Mouse (Mus musculus) MEL (cell line): Measurements from ENCODE around the gene Rbpms2. TPM values are rescaled to one million over a fixed set of nuclear protein-coding genes. Genes with fewer than 3 reads are reported as not detected.

Experiments used
- DNase-seq: peaks from one replicate; pipeline ENCODE4 v3.0.0; 2011; ENCODE audit warnings: low read depth, low spot score
- H3K27ac ChIP-seq: 2 replicates; pipeline ENCODE4 v1.5.1; 2012; ENCODE audit warnings: low read depth, mild to moderate bottlenecking, control low read depth, low read length, moderate library complexity; ENCODE audit not compliant: control insufficient read depth
- H3K27me3 ChIP-seq, 2 experiments: fragments of 150-350 bp in 1 of 2; sonication (generic) in 1 of 2; 2 replicates each; pipeline ENCODE4 v1.6.1; 2012; ENCODE audit warnings: low read length in 2 of 2, mild to moderate bottlenecking in 2 of 2, improper control_type of control experiment in 1 of 2, moderate library complexity in 1 of 2; ENCODE audit not compliant: insufficient read depth in 2 of 2, control insufficient read depth in 1 of 2
- H3K36me3 ChIP-seq, 2 experiments: 2 replicates each; pipeline ENCODE4 v1.6.1; 2012 to 2014; ENCODE audit warnings: low read length in 2 of 2, improper control_type of control experiment in 1 of 2, inconsistent platforms in 1 of 2, mild to moderate bottlenecking in 1 of 2; ENCODE audit not compliant: insufficient read depth in 2 of 2, control insufficient read depth in 1 of 2
- H3K4me1 ChIP-seq, 2 experiments: fragments of 150-350 bp in 1 of 2; sonication (generic) in 1 of 2; 2 replicates each; pipeline ENCODE4 v1.6.1; 2012; ENCODE audit warnings: low read length in 2 of 2, improper control_type of control experiment in 1 of 2, mild to moderate bottlenecking in 1 of 2; ENCODE audit not compliant: insufficient read depth in 2 of 2, control insufficient read depth in 1 of 2
- H3K4me3 ChIP-seq, 2 experiments: fragments of 150-350 bp in 1 of 2; sonication (generic) in 1 of 2; 2 replicates each; pipeline ENCODE4 v1.5.1; 2012; ENCODE audit warnings: low read depth in 2 of 2, low read length in 2 of 2, mild to moderate bottlenecking in 2 of 2, moderate library complexity in 2 of 2, control low read depth in 1 of 2, improper control_type of control experiment in 1 of 2; ENCODE audit not compliant: control insufficient read depth in 1 of 2, insufficient read depth in 1 of 2
- H3K79me2 ChIP-seq: 2 replicates; pipeline ENCODE4 v1.6.1; 2012; ENCODE audit warnings: mild to moderate bottlenecking, low read length, moderate library complexity; ENCODE audit not compliant: control insufficient read depth, poor library complexity, insufficient read depth
- H3K9ac ChIP-seq: 2 replicates; pipeline ENCODE4 v1.6.1; 2012; ENCODE audit warnings: low read depth, mild to moderate bottlenecking, control low read depth, low read length, moderate library complexity; ENCODE audit not compliant: control insufficient read depth, poor library complexity, severe bottlenecking
- H3K9me3 ChIP-seq: fragments of 150-350 bp; sonication (generic); replicated peaks from 2 replicates; pipeline ENCODE4 v1.6.1; 2012; ENCODE audit warnings: mild to moderate bottlenecking, low read length, improper control_type of control experiment, moderate library complexity; ENCODE audit not compliant: insufficient read depth
- E2F4 ChIP-seq: IDR thresholded peaks from 2 replicates; pipeline ENCODE4 v1.6.1; 2011; ENCODE audit warnings: low read depth, low read length, improper control_type of control experiment, borderline replicate concordance
- EP300 ChIP-seq, 2 experiments: IDR thresholded peaks; 2 replicates each; pipeline ENCODE4 v1.6.1; 2011; ENCODE audit warnings: improper control_type of control experiment in 2 of 2, low read length in 2 of 2, low read depth in 1 of 2, mild to moderate bottlenecking in 1 of 2
- GABPA ChIP-seq: IDR thresholded peaks from 2 replicates; pipeline ENCODE4 v1.6.1; 2012; ENCODE audit warnings: low read depth, mild to moderate bottlenecking, inconsistent platforms, low read length, improper control_type of control experiment, moderate library complexity
- GATA1 ChIP-seq: IDR thresholded peaks from 2 replicates; pipeline ENCODE4 v1.6.1; 2011; ENCODE audit warnings: low read depth, low read length, improper control_type of control experiment
- MAFK ChIP-seq: IDR thresholded peaks from 2 replicates; pipeline ENCODE4 v1.6.1; 2011; ENCODE audit warnings: low read depth, mild to moderate bottlenecking, low read length, improper control_type of control experiment, borderline replicate concordance
- MAZ ChIP-seq: IDR thresholded peaks from 2 replicates; pipeline ENCODE4 v1.6.1; 2012; ENCODE audit warnings: low read depth, mild to moderate bottlenecking, inconsistent platforms, low read length, improper control_type of control experiment
- MXI1 ChIP-seq: IDR thresholded peaks from 2 replicates; pipeline ENCODE4 v1.6.1; 2011; ENCODE audit warnings: mild to moderate bottlenecking, low read depth, low read length, improper control_type of control experiment
- POLR2A ChIP-seq, 2 experiments: IDR thresholded peaks; 2 replicates each; pipeline ENCODE4 v1.6.1; 2011 to 2012; ENCODE audit warnings: low read length in 2 of 2, mild to moderate bottlenecking in 2 of 2, control low read depth in 1 of 2, improper control_type of control experiment in 1 of 2, low read depth in 1 of 2, moderate library complexity in 1 of 2; ENCODE audit not compliant: control insufficient read depth in 1 of 2, insufficient read depth in 1 of 2, poor library complexity in 1 of 2
- POLR2AphosphoS2 ChIP-seq: IDR thresholded peaks from 2 replicates; pipeline ENCODE4 v1.6.1; 2011; ENCODE audit warnings: low read length, improper control_type of control experiment
- POLR2AphosphoS5 ChIP-seq: IDR thresholded peaks from 2 replicates; pipeline ENCODE4 v1.6.1; 2012; ENCODE audit warnings: low read depth, borderline replicate concordance, mild to moderate bottlenecking, inconsistent platforms, low read length, moderate library complexity, mixed read lengths
- RAD21 ChIP-seq: IDR thresholded peaks from 2 replicates; pipeline ENCODE4 v1.6.1; 2011; ENCODE audit warnings: mild to moderate bottlenecking, low read depth, low read length, improper control_type of control experiment
- TBP ChIP-seq: IDR thresholded peaks from 2 replicates; pipeline ENCODE4 v1.8.0; 2011; ENCODE audit warnings: low read depth, low read length, improper control_type of control experiment
- TCF12 ChIP-seq: IDR thresholded peaks from 2 replicates; pipeline ENCODE4 v1.6.1; 2014; ENCODE audit warnings: low read depth, mild to moderate bottlenecking, inconsistent platforms, low read length, improper control_type of control experiment, moderate library complexity
- UBTF ChIP-seq: IDR thresholded peaks from 2 replicates; pipeline ENCODE4 v1.6.1; 2012; ENCODE audit warnings: low read depth, mild to moderate bottlenecking, inconsistent platforms, low read length, improper control_type of control experiment, moderate library complexity, borderline replicate concordance; ENCODE audit not compliant: insufficient read depth
- USF1 ChIP-seq: IDR thresholded peaks from 2 replicates; pipeline ENCODE4 v1.6.1; 2014; ENCODE audit warnings: low read depth, mild to moderate bottlenecking, inconsistent platforms, low read length, improper control_type of control experiment, moderate library complexity
- USF2 ChIP-seq, 2 experiments: IDR thresholded peaks; 2 replicates each; pipeline ENCODE4 v1.6.1; 2011 to 2012; ENCODE audit warnings: improper control_type of control experiment in 2 of 2, low read length in 2 of 2, borderline replicate concordance in 1 of 2, inconsistent platforms in 1 of 2, low read depth in 1 of 2, mild to moderate bottlenecking in 1 of 2; ENCODE audit not compliant: insufficient read depth in 1 of 2
- ZNF384 ChIP-seq: IDR thresholded peaks from 2 replicates; pipeline ENCODE4 v1.6.1; 2012; ENCODE audit warnings: low read depth, mild to moderate bottlenecking, inconsistent platforms, low read length, improper control_type of control experiment
- polyA plus RNA-seq, 2 experiments: library from polyadenylated mRNA; stranded (reverse) in 1 of 2; unstranded in 1 of 2; fragments of >175 nt in 1 of 2; fragments of >200 nt in 1 of 2; gene quantifications; 2 replicates each; pipeline versions ENCODE4 v1.2.1 to v1.2.4; 2012; ENCODE audit warnings: low replicate concordance in 2 of 2, low read depth in 1 of 2; ENCODE audit not compliant: insufficient read length in 2 of 2, insufficient read depth in 1 of 2, missing spikeins in 1 of 2
- total RNA-seq: library from RNA; depleted of rRNA; stranded (reverse); fragments of 300-350 nt; gene quantifications from 2 replicates; pipeline ENCODE4 v1.2.3, GENCODE M21; 2012

Gene Rbpms2
- total and polyA plus RNA-seq, 3 experiments, result 0.22 TPM; not detected in 2

DNA sequence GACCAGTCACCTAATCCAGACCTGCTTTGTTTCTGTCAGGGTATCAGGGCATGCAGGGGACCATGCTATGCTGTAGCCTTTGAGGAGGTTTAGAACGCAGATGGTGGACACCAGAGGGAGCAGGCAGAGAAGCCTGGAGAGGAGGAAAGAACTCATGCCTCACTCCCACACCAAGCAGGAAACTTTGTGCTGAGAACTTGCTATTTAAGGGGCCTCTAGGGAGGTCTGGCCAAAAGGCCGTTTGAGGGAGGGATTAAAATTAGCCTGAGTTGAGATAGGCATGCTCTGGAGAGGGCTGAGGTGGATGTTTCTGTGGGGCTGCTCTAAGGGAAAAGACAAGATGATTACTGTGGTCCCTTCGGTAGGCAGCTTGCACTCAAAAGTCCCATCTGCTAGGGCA is 16.5 kb downstream of the Rbpms2 start:
- H3K79me2 ChIP-seq, result no peaks in the 10 kb centered on the region
- DNase-seq, result no peak
- H3K4me3 ChIP-seq, result no peak overlapping the region
- H3K36me3 ChIP-seq, result no peaks in the 10 kb centered on the region
- TF ChIP-seq ZNF384, result no peak
- no peak overlapping the region for H3K27ac ChIP-seq
- no peaks in the 10 kb centered on the region for H3K9me3 ChIP-seq
- no peak overlapping the region for H3K9ac ChIP-seq
- H3K27me3 ChIP-seq, result peaks cover 0 to 1% of the 10 kb centered on the region in 2 experiments; a peak in 2 of 4 replicates
- H3K4me1 ChIP-seq, result 0 out of 4 replicates have a peak, but pooled peaks cover 0 to 9% of the 10 kb centered on the region in 2 experiments

DNA sequence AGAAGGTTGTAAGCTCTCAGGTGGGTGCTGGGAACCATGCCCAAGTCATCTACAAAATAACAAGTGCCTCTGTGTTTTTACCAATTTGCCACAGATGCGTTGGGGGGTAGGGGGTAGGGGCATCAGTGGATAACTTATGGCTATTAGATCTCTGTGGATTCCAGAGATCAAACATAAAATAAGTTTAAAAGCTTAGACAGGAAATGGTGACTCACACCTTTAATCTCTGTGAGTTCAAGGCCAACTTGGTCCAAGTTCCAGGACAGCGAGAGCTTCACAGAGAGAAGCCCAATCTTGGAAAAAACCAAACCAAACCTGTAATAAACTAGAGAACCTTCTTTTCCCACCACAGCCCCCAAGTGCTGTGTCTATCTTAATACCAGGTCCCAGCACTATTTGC is 17.3 kb downstream of the Rbpms2 start:
- TF ChIP-seq UBTF, result no peak
- no peak for TF ChIP-seq USF2 (IDR thresholded peaks at IDR 0.05; ENCODE audit: borderline replicate concordance in 1 of 2, insufficient read depth in 1 of 2, low read depth in 1 of 2, low read length in 2 of 2)
- no peak for TF ChIP-seq E2F4
- no peak for TF ChIP-seq MXI1
- TF ChIP-seq POLR2A (IDR thresholded peaks at IDR 0.05; ENCODE audit: control insufficient read depth in 1 of 2, insufficient read depth in 1 of 2, low read depth in 1 of 2, low read length in 2 of 2, poor library complexity in 1 of 2), result no peak
- no peak for TF ChIP-seq EP300 (IDR thresholded peaks at IDR 0.05; ENCODE audit: low read depth in 1 of 2, low read length in 2 of 2)
- no peak for TF ChIP-seq GATA1
- no peak for TF ChIP-seq MAFK
- no peak for TF ChIP-seq POLR2AphosphoS5
- no peak for TF ChIP-seq GABPA
- H3K9me3 ChIP-seq, result no peaks in the 10 kb centered on the region
- no peak overlapping the region for H3K4me3 ChIP-seq
- 0 out of 4 replicates have a peak, but pooled peaks cover 0 to 9% of the 10 kb centered on the region in 2 experiments for H3K4me1 ChIP-seq
- H3K79me2 ChIP-seq, result no peaks in the 10 kb centered on the region
- H3K36me3 ChIP-seq, result no peaks in the 10 kb centered on the region
- no peak for DNase-seq
- no peak overlapping the region for H3K27ac ChIP-seq
- no peak overlapping the region for H3K9ac ChIP-seq
- H3K27me3 ChIP-seq, result peaks cover 0 to 1% of the 10 kb centered on the region in 2 experiments; a peak in 1 of 4 replicates

GRCm38 (mm10) chr9:65648730-65649129 is 19.3 kb downstream of the Rbpms2 start:
- Histone ChIP-seq H3K36me3 (no peaks in the 10 kb centered on the region), H3K4me1 (0 out of 4 replicates have a peak, but pooled peaks cover 0 to 9% of the 10 kb centered on the region in 2 experiments), H3K4me3 (no peak overlapping the region), H3K79me2 (no peaks in the 10 kb centered on the region), H3K9ac (no peak overlapping the region), H3K9me3 (no peaks in the 10 kb centered on the region), H3K27me3 (no peaks in the 10 kb centered on the region), H3K27ac (no peak overlapping the region)
- DNase-seq, result no peak
- TF ChIP-seq POLR2AphosphoS2 (no peak), TBP (no peak), MAFK (no peak), MAZ (no peak), TCF12 (no peak), USF1 (no peak), MXI1 (no peak), GABPA (no peak), RAD21 (no peak)
